Mouse (Mus musculus): ENCODE results near the gene Hoxd8. TPM values are rescaled to one million over a fixed set of nuclear protein-coding genes. Genes with fewer than 3 reads are reported as not detected.

The Hoxd8 gene
- polyA plus RNA-seq, 1 experiment, result not detected

GRCm38 (mm10) chr2:74676376-74677052, 27.9 kb upstream of the Hoxd8 start:
- H3K36me3 ChIP-seq (replicated peaks; ENCODE audit: low read length), result no peaks in the 10 kb centered on the region
- peaks cover 100% of the 10 kb centered on the region for H3K27me3 ChIP-seq (replicated peaks)
- TF ChIP-seq FLI1 (IDR thresholded peaks at IDR 0.05; ENCODE audit: low read length) (no peak), GATA1 (IDR thresholded peaks at IDR 0.05; ENCODE audit: borderline replicate concordance, low read length) (no peak)
- H3K9me3 ChIP-seq, result no peaks in the 10 kb centered on the region
- H3K4me3 ChIP-seq (replicated peaks), result no peak overlapping the region
- H3K4me1 ChIP-seq, result peaks cover 53% of the 10 kb centered on the region

DNA sequence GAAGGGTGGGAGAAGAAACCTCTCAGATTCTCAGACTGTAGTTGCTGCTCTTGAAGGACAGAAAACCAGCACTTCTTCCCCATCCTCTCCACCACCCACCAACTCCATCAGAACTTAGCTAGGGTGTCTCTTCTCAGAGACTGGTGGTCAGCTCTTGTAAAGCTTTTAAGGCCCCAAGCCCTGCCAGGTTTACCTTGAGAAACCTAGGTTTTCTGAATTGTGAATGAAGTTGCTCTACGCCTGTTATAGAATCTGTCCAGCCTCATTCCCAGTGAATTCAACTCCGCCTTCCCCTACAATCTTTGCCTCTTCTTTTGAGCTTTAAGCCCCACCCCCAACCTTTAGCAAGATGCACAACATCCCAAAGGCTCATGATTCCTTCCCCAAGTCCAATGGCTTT, 27.3 kb upstream of the Hoxd8 start:
- Histone ChIP-seq H3K4me3 (replicated peaks) (no peak overlapping the region), H3K9me3 (0 out of 2 replicates have a peak, but pooled peaks cover 2% of the 10 kb centered on the region), H3K36me3 (replicated peaks; ENCODE audit: low read length) (no peaks in the 10 kb centered on the region), H3K4me1 (peaks cover 53% of the 10 kb centered on the region), H3K27me3 (replicated peaks) (peaks cover 100% of the 10 kb centered on the region)
- no peak for TF ChIP-seq FLI1 (IDR thresholded peaks at IDR 0.05; ENCODE audit: low read length)
- no peak for TF ChIP-seq GATA1 (IDR thresholded peaks at IDR 0.05; ENCODE audit: borderline replicate concordance, low read length)

- Histone ChIP-seq H3K27me3 (replicated peaks) (peaks cover 100% of the 10 kb centered on the region), H3K4me1 (peaks cover 46% of the 10 kb centered on the region), H3K4me3 (replicated peaks) (peak within 1 kb of the TSS; percentile 81), H3K9me3 (0 out of 2 replicates have a peak, but pooled peaks cover 5% of the 10 kb centered on the region), H3K36me3 (replicated peaks; ENCODE audit: low read length) (no peaks in the 10 kb centered on the region)
- TF ChIP-seq GATA1 (IDR thresholded peaks at IDR 0.05; ENCODE audit: borderline replicate concordance, low read length) (no peak), FLI1 (IDR thresholded peaks at IDR 0.05; ENCODE audit: low read length) (no peak)
These were observed 25.4 kb upstream of the Hoxd8 start, which contains the start of gene Hoxd11 for GRCm38 (mm10) chr2:74678891-74679595. Hoxd11 (plus strand) TSS chr2:74679557.

- Histone ChIP-seq H3K4me3 (replicated peaks) (peak overlapping the region; percentile 81), H3K36me3 (replicated peaks; ENCODE audit: low read length) (no peaks in the 10 kb centered on the region), H3K27me3 (replicated peaks) (peaks cover 100% of the 10 kb centered on the region), H3K4me1 (peaks cover 43% of the 10 kb centered on the region), H3K9me3 (0 out of 2 replicates have a peak, but pooled peaks cover 5% of the 10 kb centered on the region)
- TF ChIP-seq FLI1 (IDR thresholded peaks at IDR 0.05; ENCODE audit: low read length), result no peak
- no peak for TF ChIP-seq GATA1 (IDR thresholded peaks at IDR 0.05; ENCODE audit: borderline replicate concordance, low read length)
These were observed 24.8 kb upstream of the Hoxd8 start for GRCm38 (mm10) chr2:74679596-74679971.

DNA sequence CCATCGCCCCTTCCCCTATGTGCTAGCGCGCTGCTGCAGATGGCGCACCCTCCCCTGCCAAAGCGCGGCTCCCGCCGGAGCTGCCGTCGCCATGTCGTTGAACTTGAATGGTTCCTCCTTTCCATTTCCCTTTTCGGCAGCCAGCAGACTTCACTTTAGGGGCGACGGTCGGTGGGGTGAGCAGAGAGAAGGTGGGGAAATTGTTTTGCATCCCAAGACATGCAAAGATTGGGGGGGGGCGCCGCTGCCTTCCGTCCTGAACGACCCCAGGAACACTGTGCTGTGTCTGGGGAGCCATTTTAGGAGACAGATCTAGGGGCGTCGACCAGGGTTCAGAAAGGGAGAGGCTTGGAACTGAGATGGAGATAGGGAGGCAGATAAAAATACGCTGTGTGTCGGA, 24.4 kb upstream of the Hoxd8 start:
- 0 out of 2 replicates have a peak, but pooled peaks cover 5% of the 10 kb centered on the region for H3K9me3 ChIP-seq
- no peaks in the 10 kb centered on the region for H3K36me3 ChIP-seq (replicated peaks; ENCODE audit: low read length)
- TF ChIP-seq FLI1 (IDR thresholded peaks at IDR 0.05; ENCODE audit: low read length), result no peak
- no peak for TF ChIP-seq GATA1 (IDR thresholded peaks at IDR 0.05; ENCODE audit: borderline replicate concordance, low read length)
- peaks cover 100% of the 10 kb centered on the region for H3K27me3 ChIP-seq (replicated peaks)
- peak overlapping the region; percentile 81 for H3K4me3 ChIP-seq (replicated peaks)
- peaks cover 42% of the 10 kb centered on the region for H3K4me1 ChIP-seq

- H3K27me3 ChIP-seq (replicated peaks), result peaks cover 100% of the 10 kb centered on the region
These were observed 23.6 kb upstream of the Hoxd8 start for GRCm38 (mm10) chr2:74680561-74681398.

DNA sequence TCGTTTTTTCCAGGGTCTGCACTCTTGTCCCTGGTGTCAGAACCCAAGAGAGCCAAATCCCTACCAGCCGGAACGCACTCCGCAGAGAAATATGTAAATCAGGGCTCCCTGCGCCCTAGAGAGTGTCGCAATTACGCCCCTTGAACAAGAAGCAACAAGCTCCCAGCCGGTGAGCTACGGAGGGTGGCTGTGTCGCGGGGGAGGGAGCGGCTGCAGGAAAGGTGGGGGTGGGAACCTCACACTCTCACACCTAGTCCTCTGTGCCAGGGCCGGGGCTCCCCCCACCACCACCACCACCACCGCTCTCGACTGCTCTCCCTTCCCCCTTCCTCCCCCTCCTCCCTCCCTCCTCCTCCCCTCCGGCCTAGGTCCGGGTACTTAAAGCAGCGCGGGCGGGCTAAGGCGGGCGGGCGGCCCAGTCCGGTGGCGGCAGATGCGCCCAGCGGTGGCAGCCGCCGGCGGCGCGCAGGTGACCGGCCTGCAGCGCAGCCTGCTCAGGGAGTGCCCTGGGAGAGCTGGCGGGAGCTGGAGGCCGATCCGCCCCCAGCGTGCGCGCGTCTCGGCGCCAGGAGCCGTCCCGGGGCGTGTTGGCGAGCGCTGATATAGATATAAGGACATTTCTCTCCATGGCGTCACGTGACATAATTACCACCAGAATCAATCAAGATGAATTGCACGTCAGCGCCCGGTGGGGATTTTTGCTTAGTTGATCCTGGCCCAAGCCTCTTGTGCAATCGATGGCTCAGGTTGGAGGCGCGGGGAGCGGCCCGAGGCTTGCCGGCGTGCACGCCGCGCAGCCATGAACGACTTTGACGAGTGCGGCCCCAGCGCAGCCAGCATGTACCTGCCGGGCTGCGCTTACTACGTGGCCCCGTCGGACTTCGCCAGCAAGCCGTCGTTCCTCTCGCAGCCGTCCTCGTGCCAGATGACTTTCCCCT, 22.6 kb upstream of the Hoxd8 start:
- peak overlapping the region; percentile 71 for H3K4me3 ChIP-seq (replicated peaks)
- TF ChIP-seq FLI1 (IDR thresholded peaks at IDR 0.05; ENCODE audit: low read length) (no peak), GATA1 (IDR thresholded peaks at IDR 0.05; ENCODE audit: borderline replicate concordance, low read length) (no peak)
- peaks cover 36% of the 10 kb centered on the region for H3K4me1 ChIP-seq
- 0 out of 2 replicates have a peak, but pooled peaks cover 5% of the 10 kb centered on the region for H3K9me3 ChIP-seq
- H3K27me3 ChIP-seq (replicated peaks), result peaks cover 99% of the 10 kb centered on the region
- no peaks in the 10 kb centered on the region for H3K36me3 ChIP-seq (replicated peaks; ENCODE audit: low read length)

More at GRCm38 (mm10) chr2:74680561-74681398, 23.6 kb upstream of the Hoxd8 start:
- Histone ChIP-seq H3K9me3 (0 out of 2 replicates have a peak, but pooled peaks cover 5% of the 10 kb centered on the region), H3K4me1 (peaks cover 36% of the 10 kb centered on the region), H3K36me3 (replicated peaks; ENCODE audit: low read length) (no peaks in the 10 kb centered on the region), H3K4me3 (replicated peaks) (no peak overlapping the region)
- no peak for TF ChIP-seq FLI1 (IDR thresholded peaks at IDR 0.05; ENCODE audit: low read length)
- no peak for TF ChIP-seq GATA1 (IDR thresholded peaks at IDR 0.05; ENCODE audit: borderline replicate concordance, low read length)

DNA sequence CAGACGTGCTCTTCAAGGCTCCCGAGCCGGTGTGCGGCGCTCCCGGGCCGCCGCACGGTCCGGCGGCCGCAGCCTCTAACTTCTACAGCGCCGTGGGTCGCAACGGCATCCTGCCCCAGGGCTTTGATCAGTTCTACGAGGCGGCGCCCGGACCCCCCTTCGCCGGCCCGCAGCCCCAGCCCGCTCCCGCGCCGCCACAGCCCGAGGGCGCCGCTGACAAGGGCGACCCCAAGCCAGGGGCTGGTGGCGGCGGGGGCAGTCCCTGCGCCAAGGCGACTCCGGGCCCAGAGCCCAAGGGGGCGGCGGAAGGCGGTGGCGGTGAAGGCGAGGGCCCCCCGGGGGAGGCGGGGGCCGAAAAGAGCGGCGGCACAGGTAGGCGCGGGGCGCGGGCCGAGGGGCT, 21.6 kb upstream of the Hoxd8 start:
- Histone ChIP-seq H3K4me3 (replicated peaks) (no peak overlapping the region), H3K9me3 (0 out of 2 replicates have a peak, but pooled peaks cover 5% of the 10 kb centered on the region), H3K27me3 (replicated peaks) (peaks cover 99% of the 10 kb centered on the region), H3K4me1 (peaks cover 44% of the 10 kb centered on the region), H3K36me3 (replicated peaks; ENCODE audit: low read length) (no peaks in the 10 kb centered on the region)
- TF ChIP-seq GATA1 (IDR thresholded peaks at IDR 0.05; ENCODE audit: borderline replicate concordance, low read length) (no peak), FLI1 (IDR thresholded peaks at IDR 0.05; ENCODE audit: low read length) (no peak)
